30 mouse cellular contexts compared by ENCODE assay signal in the genomic region with DNA sequence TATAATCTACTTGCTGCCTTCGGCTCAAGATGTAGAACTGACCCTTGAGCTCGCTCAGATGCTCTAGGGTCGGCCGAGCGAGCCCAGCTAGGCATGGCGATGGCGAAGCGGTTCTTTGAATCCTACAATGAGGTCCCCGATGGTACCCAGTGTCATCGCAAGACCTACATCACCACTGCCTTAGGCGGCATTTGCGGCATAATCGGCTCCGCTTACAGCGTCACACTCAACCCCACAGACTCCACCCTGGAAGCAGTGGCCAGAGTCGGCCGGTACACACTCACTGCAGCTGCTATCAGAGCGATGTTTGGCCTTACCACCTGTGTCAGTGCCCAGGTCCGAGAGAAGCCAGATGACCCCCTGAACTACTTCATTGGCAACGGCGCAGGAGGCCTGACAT. TPM values are rescaled to one million over a fixed set of nuclear protein-coding genes. Genes with fewer than 3 reads are reported as not detected.
DNase-seq lines count a peak whose midpoint lies in the region; ATAC-seq and TF ChIP-seq lines count a peak whose summit lies in the region.
"Had no signal": no experiment of that assay in that cellular context is flagged by ENCODE, and none has a peak within 500 bp of the region (broad histone marks: within the 10 kb centered on the region; RNA-seq: fewer than 3 reads in every experiment).

No protein-coding gene starts in this region.

- H3K4me3 ChIP-seq in hindbrain, embryonic 14.5 days (replicated peaks; ENCODE audit: low read length), result no peak overlapping the region
- H3K4me3 ChIP-seq in hindbrain, embryonic 11.5 days (ENCODE audit: low read depth, low read length), result no peak overlapping the region
- H3K4me3 ChIP-seq in ES-Bruce4 (ENCODE audit: low read depth, low read length), result peak overlapping the region; percentile 4; the same call in 1 of the 2 replicates
- H3K4me3 ChIP-seq: embryonic facial prominence, embryonic 10.5 days; embryonic facial prominence, embryonic 13.5 days; forebrain, embryonic 10.5 days; gastrocnemius, adult 2 months; heart, adult 2 months; hindbrain, embryonic 13.5 days had no signal

- H3K36me3 ChIP-seq in hindbrain, embryonic 14.5 days (replicated peaks; ENCODE audit: control insufficient read depth, insufficient read depth), result peaks cover 6% of the 10 kb centered on the region
- H3K36me3 ChIP-seq in hindbrain, embryonic 11.5 days (ENCODE audit: control insufficient read depth, insufficient read depth, low read length), result no peaks in the 10 kb centered on the region
- H3K36me3 ChIP-seq in ES-Bruce4 (ENCODE audit: control insufficient read depth, insufficient read depth, low read length, poor library complexity, severe bottlenecking), result no peaks in the 10 kb centered on the region

- TF ChIP-seq POLR2A in ES-Bruce4 (IDR thresholded peaks at IDR 0.05; ENCODE audit: insufficient read depth, low read length), result no peak

- no peak overlapping the region for H3K27ac ChIP-seq in hindbrain, embryonic 14.5 days
- H3K27ac ChIP-seq in hindbrain, embryonic 11.5 days (ENCODE audit: low read depth, low read length), result no peak overlapping the region
- no peak overlapping the region for H3K27ac ChIP-seq in ES-Bruce4 (ENCODE audit: insufficient read depth, low read length)
- H3K27ac ChIP-seq: embryonic facial prominence, embryonic 10.5 days; embryonic facial prominence, embryonic 13.5 days; forebrain, embryonic 10.5 days; gastrocnemius, adult 2 months; heart, adult 2 months; hindbrain, embryonic 13.5 days; hindbrain, postnatal 0 days had no signal

- H3K4me1 ChIP-seq in hindbrain, embryonic 14.5 days (replicated peaks; ENCODE audit: control insufficient read depth, insufficient read depth, low read length), result no peaks in the 10 kb centered on the region
- no peaks in the 10 kb centered on the region for H3K4me1 ChIP-seq in hindbrain, embryonic 11.5 days (replicated peaks; ENCODE audit: control insufficient read depth, insufficient read depth, low read length)
- H3K4me1 ChIP-seq in ES-Bruce4 (ENCODE audit: control insufficient read depth, insufficient read depth, low read length), result no peaks in the 10 kb centered on the region
- H3K4me1 ChIP-seq: embryonic facial prominence, embryonic 10.5 days; embryonic facial prominence, embryonic 13.5 days; forebrain, embryonic 10.5 days; hindbrain, embryonic 13.5 days had no signal

- TF ChIP-seq CTCF in ES-Bruce4 (IDR thresholded peaks at IDR 0.05; ENCODE audit: low read depth, low read length), result no peak

- 93% methylated on average over 21 of the region's 21 CpGs for WGBS in hindbrain, embryonic 14.5 days
- WGBS in hindbrain, embryonic 11.5 days, result 94% methylated on average over 21 of the region's 21 CpGs

- no peak overlapping the region for H3K9ac ChIP-seq in hindbrain, embryonic 14.5 days
- no peak overlapping the region for H3K9ac ChIP-seq in hindbrain, embryonic 11.5 days (ENCODE audit: low read depth, low read length)
- H3K9ac ChIP-seq in ES-Bruce4 (ENCODE audit: low read depth, poor library complexity, severe bottlenecking), result no peak overlapping the region
- H3K9ac ChIP-seq: embryonic facial prominence, embryonic 13.5 days; forebrain, postnatal 0 days; hindbrain, embryonic 13.5 days had no signal

- no peak for DNase-seq in hindbrain, embryonic 14.5 days (ENCODE audit: low spot score)
- no peak for DNase-seq in hindbrain, embryonic 11.5 days (ENCODE audit: low spot score)
- DNase-seq in R1 (ENCODE audit: low read depth, low spot score), result peak; percentile 31
- DNase-seq in cerebellum, adult 9-10 months, result no peak
- no peak for DNase-seq in ovary, postnatal 10 days (ENCODE audit: low spot score)
- DNase-seq in urinary bladder, postnatal 36 days (ENCODE audit: low spot score in 2 of 2), result no peak
- DNase-seq: adrenal gland, adult 2 months; adrenal gland, postnatal 14 days; B cell, adult 2 months; cerebellum, adult 11 months; cerebellum, adult 2 months; cerebellum, postnatal 10 days; cerebellum, postnatal 36 days; embryo, embryonic 11 days; forebrain, postnatal 0 days; gastrocnemius, adult 2 months; gastrocnemius, postnatal 14 days; heart, adult 2 months; kidney, adult 18-20 months had no signal

- no peak overlapping the region for H3K4me2 ChIP-seq in hindbrain, embryonic 14.5 days (replicated peaks)
- H3K4me2 ChIP-seq in hindbrain, embryonic 11.5 days (replicated peaks; ENCODE audit: low read depth, low read length), result no peak overlapping the region
- H3K4me2 ChIP-seq: embryonic facial prominence, embryonic 13.5 days; heart, embryonic 11.5 days; hindbrain, embryonic 13.5 days had no signal

- TF ChIP-seq EP300 in ES-Bruce4 (IDR thresholded peaks at IDR 0.05; ENCODE audit: insufficient read depth, low read depth, low read length), result no peak

- no peaks in the 10 kb centered on the region for H3K27me3 ChIP-seq in hindbrain, embryonic 14.5 days (ENCODE audit: control insufficient read depth, insufficient read depth, low read length)
- H3K27me3 ChIP-seq in hindbrain, embryonic 11.5 days (ENCODE audit: control insufficient read depth, insufficient read depth, low read length), result no peaks in the 10 kb centered on the region
- no peaks in the 10 kb centered on the region for H3K27me3 ChIP-seq in ES-Bruce4 (ENCODE audit: control insufficient read depth, insufficient read depth, low read length, poor library complexity, severe bottlenecking)
- H3K27me3 ChIP-seq: CH12.LX; embryonic facial prominence, embryonic 13.5 days; hindbrain, embryonic 13.5 days had no signal

- 0 out of 2 replicates have a peak, but pooled peaks cover 5% of the 10 kb centered on the region for H3K9me3 ChIP-seq in hindbrain, embryonic 14.5 days (ENCODE audit: control insufficient read depth, low read length)
- no peaks in the 10 kb centered on the region for H3K9me3 ChIP-seq in hindbrain, embryonic 11.5 days (ENCODE audit: control insufficient read depth, low read length)
- no peaks in the 10 kb centered on the region for H3K9me3 ChIP-seq in ES-Bruce4 (replicated peaks; ENCODE audit: control insufficient read depth, insufficient read depth, low read length, poor library complexity, severe bottlenecking)
- H3K9me3 ChIP-seq: embryonic facial prominence, embryonic 13.5 days; hindbrain, embryonic 13.5 days had no signal

- ATAC-seq in hindbrain, embryonic 14.5 days (ENCODE audit: low FRiP score), result peak; percentile 34; the same call in 1 of the 2 replicates
- ATAC-seq in hindbrain, embryonic 11.5 days (ENCODE audit: low FRiP score), result no peak
- ATAC-seq: forebrain, embryonic 14.5 days; forebrain, postnatal 0 days; hindbrain, postnatal 0 days; inflammation-experienced regulatory T-cells, adult 6 months; intestine, embryonic 16.5 days had no signal

RNA-seq across cellular contexts. Expression of gene Senp2, which starts 44.1 kb away (rescaled TPM):
- 52.2 and 54.2 TPM in 2 replicates for polyA plus RNA-seq in hindbrain, embryonic 14.5 days (2014; fragmentation: Nextera tagmentation; extraction: Ambion mirVana)
- 64.3 and 66.1 TPM in 2 replicates for polyA plus RNA-seq in hindbrain, embryonic 11.5 days (2014; fragmentation: Nextera tagmentation; extraction: Ambion mirVana)
- 79.8 and 87.9 TPM in 2 replicates for polyA plus RNA-seq in ES-Bruce4 (2011; ENCODE audit: insufficient read depth, insufficient read length, low read depth, missing spikeins)

RNA-seq across cellular contexts. Expression of gene Liph, which starts 57.9 kb away (rescaled TPM):
- 0.29 and 0.68 TPM in 2 replicates for polyA plus RNA-seq in hindbrain, embryonic 14.5 days (2014; fragmentation: Nextera tagmentation; extraction: Ambion mirVana)
- 0.18 and 0.51 TPM in 2 replicates for polyA plus RNA-seq in hindbrain, embryonic 11.5 days (2014; fragmentation: Nextera tagmentation; extraction: Ambion mirVana)
- polyA plus RNA-seq in ES-Bruce4 (2011; ENCODE audit: insufficient read depth, insufficient read length, low read depth, missing spikeins), result 7.9 and 11.2 TPM in 2 replicates
- polyA plus RNA-seq: adrenal gland, adult 2 months had no signal
